Mouse (Mus musculus) testis, adult 2 months (tissue): ENCODE data around the gene Gba. TPM values are rescaled to one million over a fixed set of nuclear protein-coding genes. Genes with fewer than 3 reads are reported as not detected.

Experiments used
- H3K27ac ChIP-seq: fragments of 200-500 bp; 2 replicates; pipeline ENCODE4 v1.5.1; 2012; ENCODE audit warnings: low read depth, low read length; ENCODE audit not compliant: control insufficient read depth, insufficient read depth
- H3K27me3 ChIP-seq: fragments of 200-500 bp; 2 replicates; pipeline ENCODE4 v1.6.1; 2012; ENCODE audit warnings: mild to moderate bottlenecking, low read length, moderate library complexity; ENCODE audit not compliant: control insufficient read depth, insufficient read depth
- H3K36me3 ChIP-seq: fragments of 200-500 bp; 2 replicates; pipeline ENCODE4 v1.6.1; 2012; ENCODE audit warnings: mild to moderate bottlenecking, low read length; ENCODE audit not compliant: control insufficient read depth, insufficient read depth
- H3K4me1 ChIP-seq: fragments of 200-500 bp; 2 replicates; pipeline ENCODE4 v1.6.1; 2012; ENCODE audit warnings: low read length; ENCODE audit not compliant: control insufficient read depth, insufficient read depth
- H3K4me3 ChIP-seq: fragments of 200-500 bp; 2 replicates; pipeline ENCODE4 v1.5.1; 2012; ENCODE audit warnings: low read depth, mild to moderate bottlenecking, low read length, moderate library complexity, mixed read lengths; ENCODE audit not compliant: control insufficient read depth
- CTCF ChIP-seq: fragments of 200-500 bp; IDR thresholded peaks from 2 replicates; pipeline ENCODE4 v1.5.1; 2012; ENCODE audit warnings: low read depth, mild to moderate bottlenecking, inconsistent platforms, low read length, moderate library complexity; ENCODE audit not compliant: control insufficient read depth, insufficient read depth, insufficient replicate concordance
- POLR2A ChIP-seq: fragments of 200-500 bp; IDR thresholded peaks from 2 replicates; pipeline ENCODE4 v1.6.1; 2012; ENCODE audit warnings: low read depth, mild to moderate bottlenecking, inconsistent platforms, low read length, moderate library complexity; ENCODE audit not compliant: control insufficient read depth
- polyA plus RNA-seq: library from polyadenylated mRNA; depleted of rRNA; stranded (reverse); fragments of >200 nt; gene quantifications from 2 replicates; pipeline ENCODE4 v1.2.3, GENCODE M21; 2012

Gba gene
- polyA plus RNA-seq, 1 experiment: 19.9 TPM

DNA sequence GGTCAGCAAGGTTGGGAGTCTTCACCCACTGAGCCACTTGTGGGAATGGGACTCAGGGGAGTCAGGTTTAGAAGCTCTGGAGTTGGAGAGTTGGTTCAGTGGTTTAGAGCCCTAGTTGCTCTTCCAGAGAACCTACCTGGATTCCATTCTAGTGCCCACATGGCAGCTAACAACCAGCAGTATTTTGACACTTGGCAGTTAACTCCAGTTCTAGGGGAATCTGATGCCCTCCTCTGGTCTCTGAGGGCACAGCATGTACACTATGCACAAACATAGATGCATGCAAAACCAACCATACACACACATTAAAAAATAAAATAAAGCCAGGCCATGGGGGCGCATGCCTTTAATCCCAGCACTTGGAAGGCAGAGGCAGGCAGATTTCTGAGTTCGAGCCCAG lies 8.9 kb upstream of the Gba start:
- Histone ChIP-seq H3K36me3 (no peaks in the 10 kb centered on the region), H3K27me3 (no peaks in the 10 kb centered on the region), H3K4me1 (peaks cover 7% of the 10 kb centered on the region), H3K4me3 (no peak overlapping the region), H3K27ac (no peak overlapping the region)
- TF ChIP-seq CTCF: no peak
- no peak for TF ChIP-seq POLR2A

DNA sequence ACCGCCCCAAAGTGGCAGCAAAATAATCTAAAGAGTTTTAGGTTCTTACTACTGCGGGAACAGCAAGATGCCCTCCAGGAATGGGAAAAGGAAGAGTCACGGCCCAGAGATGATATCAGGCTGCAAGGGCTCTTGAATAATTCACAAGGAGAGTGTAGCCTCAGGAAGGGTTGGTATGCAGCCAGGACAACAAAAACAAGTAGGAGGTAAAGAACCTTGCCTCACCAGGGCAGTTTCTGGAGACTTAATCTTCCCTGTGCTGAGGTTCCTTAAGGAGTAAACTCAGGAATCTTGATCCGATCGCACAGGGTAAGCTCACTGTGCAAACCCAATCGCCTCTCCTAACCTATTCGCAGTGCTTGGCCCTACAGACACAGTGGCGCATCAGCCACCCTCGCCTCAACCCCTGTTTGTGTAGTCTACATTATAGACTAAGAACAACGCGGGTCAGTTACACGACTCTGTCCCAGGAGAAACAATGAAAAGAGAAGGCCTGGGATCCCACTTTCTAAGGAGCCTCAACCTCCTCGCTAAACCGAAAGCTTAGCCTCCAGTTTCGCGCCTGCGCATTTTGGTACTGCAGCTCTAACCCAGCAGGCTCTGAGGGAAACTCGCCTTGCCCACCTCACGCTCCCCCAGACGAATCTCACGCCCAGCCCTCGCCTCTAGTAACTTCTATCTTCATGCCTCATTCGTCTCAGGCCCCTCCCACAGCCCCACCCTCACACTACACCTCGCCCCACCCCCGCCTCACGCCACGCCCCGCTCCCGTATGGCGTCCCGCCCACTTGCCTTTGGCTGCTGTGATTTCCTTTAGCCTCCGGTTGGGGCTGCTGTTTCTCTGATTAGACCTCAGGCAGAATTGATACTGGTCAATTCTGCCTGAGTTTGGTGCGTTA lies 6.5 kb upstream of the Gba start:
- H3K4me1 ChIP-seq: peaks cover 7% of the 10 kb centered on the region
- no peaks in the 10 kb centered on the region for H3K27me3 ChIP-seq
- peak overlapping the region; percentile 34 for H3K4me3 ChIP-seq
- TF ChIP-seq POLR2A (peak; percentile 61), CTCF (peak; percentile 39; the same call in 1 of the 2 replicates)
- H3K36me3 ChIP-seq: no peaks in the 10 kb centered on the region
- peak overlapping the region; percentile 24 for H3K27ac ChIP-seq

DNA sequence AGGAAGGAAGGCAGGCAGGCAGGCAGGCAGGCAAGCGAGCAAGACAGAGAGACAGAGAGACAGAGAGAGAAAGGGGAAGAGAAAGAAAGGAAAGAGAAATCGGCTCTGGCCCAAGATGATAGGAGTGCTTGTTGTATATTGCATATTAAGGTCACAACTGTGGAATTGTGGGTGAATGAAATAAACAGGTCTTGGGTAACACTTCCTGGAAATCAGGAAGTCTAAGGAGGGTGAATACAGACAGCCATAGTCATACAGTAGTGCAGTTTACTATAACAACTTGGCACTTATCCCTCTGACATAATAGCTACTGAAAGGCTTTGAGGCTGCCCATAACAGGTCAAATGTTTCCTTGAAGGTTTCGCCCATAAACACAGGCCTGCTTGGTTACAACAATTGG lies 2.9 kb upstream of the Gba start:
- Histone ChIP-seq H3K4me3 (no peak overlapping the region), H3K4me1 (peaks cover 7% of the 10 kb centered on the region), H3K36me3 (no peaks in the 10 kb centered on the region), H3K27me3 (no peaks in the 10 kb centered on the region), H3K27ac (no peak overlapping the region)
- TF ChIP-seq CTCF (no peak), POLR2A (no peak)

DNA sequence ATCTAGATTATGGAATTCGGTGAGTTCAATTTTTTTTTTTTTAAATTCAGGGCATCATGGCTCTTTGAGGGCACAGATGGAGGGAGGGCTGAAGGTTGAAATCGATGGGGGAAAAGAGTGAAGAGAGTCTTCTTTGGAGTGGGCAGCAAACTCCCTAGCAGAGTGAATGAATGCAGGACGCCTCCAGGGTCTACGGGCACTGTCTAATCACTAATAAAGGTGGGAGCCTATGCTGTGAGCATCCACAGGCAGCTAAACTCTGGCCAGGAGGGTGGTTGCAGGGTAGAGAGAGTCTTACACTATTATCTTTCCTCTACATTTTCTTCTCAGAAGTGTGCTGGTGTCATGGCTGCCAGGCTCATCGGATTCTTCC lies 400 bp downstream of the Gba start:
- Histone ChIP-seq H3K36me3 (no peaks in the 10 kb centered on the region; the same call in 1 of the 2 replicates), H3K27me3 (no peaks in the 10 kb centered on the region), H3K27ac (peak overlapping the region; percentile 45; the same call in 1 of the 2 replicates), H3K4me3 (peak overlapping the region; percentile 80), H3K4me1 (no peaks in the 10 kb centered on the region)
- TF ChIP-seq POLR2A (no peak), CTCF (no peak)

DNA sequence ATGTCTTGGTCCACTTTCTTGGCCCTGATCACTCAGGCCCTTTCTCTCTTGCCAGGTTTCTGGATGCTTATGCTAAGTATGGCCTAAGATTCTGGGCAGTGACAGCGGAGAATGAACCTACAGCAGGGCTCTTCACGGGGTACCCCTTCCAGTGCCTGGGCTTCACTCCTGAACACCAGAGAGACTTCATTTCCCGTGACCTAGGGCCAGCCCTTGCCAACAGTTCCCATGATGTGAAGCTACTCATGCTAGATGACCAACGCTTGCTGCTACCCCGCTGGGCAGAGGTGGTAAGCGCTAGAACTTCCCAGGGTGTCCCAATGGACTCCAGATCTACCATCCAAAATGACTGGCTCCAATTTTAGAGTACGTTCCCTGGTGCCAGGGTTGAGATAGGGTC lies 3.4 kb downstream of the Gba start:
- Histone ChIP-seq H3K27me3 (no peaks in the 10 kb centered on the region), H3K36me3 (no peaks in the 10 kb centered on the region; the same call in none of the 2 replicates), H3K4me1 (no peaks in the 10 kb centered on the region; the same call in 1 of the 2 replicates), H3K4me3 (no peak overlapping the region), H3K27ac (no peak overlapping the region)
- TF ChIP-seq CTCF: no peak
- no peak for TF ChIP-seq POLR2A

DNA sequence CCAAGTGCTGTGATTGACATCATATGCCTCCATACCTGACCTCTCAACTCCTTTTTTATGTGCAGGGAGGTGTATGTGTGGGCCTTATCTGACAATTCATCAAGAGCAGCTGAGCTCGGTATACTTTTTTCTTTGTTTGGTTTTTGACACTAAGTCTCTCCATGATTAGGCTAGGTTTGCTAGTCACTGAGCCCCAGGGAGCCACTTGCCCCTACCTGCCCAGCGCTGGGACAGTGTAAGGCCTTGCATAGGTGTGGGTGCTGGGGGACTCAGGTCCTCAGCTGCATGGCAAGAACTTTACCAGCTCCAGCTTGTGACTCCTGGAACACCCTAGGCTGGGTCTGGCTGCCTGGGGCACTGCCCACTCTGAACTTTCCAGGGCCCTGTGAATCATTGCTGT lies 4.0 kb downstream of the Gba start:
- H3K27me3 ChIP-seq: no peaks in the 10 kb centered on the region
- H3K4me1 ChIP-seq: no peaks in the 10 kb centered on the region; the same call in 1 of the 2 replicates
- H3K27ac ChIP-seq: no peak overlapping the region
- no peak overlapping the region for H3K4me3 ChIP-seq
- no peaks in the 10 kb centered on the region; the same call in none of the 2 replicates for H3K36me3 ChIP-seq
- TF ChIP-seq POLR2A (no peak), CTCF (no peak)

DNA sequence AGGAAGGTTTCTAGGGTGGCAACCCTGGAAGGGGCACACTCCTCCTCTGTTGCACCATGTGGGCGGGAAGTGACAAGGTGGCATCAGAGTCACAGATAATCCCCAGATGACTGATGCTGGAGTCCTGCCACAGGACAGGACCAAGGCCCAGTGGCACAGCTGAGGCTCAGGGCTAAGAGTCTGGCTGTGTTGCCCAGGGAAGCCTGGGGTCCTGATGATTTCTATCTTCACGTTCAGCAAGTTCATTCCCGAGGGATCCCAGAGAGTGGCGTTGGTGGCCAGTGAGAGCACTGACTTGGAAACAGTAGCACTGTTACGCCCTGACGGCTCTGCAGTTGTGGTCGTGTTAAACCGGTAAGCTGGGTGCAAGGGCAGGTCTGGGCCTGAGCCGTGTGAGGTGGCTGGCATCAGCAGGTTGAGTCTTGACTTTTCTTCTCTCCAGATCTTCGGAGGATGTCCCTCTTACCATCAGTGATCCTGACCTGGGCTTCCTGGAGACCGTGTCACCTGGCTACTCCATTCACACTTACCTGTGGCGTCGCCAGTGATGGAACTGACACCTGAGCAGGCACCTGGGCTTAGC lies 5.4 kb downstream of the Gba start:
- Histone ChIP-seq H3K27ac (no peak overlapping the region), H3K4me1 (no peaks in the 10 kb centered on the region; the same call in 1 of the 2 replicates), H3K27me3 (no peaks in the 10 kb centered on the region), H3K36me3 (no peaks in the 10 kb centered on the region; the same call in none of the 2 replicates), H3K4me3 (no peak overlapping the region)
- TF ChIP-seq CTCF (no peak), POLR2A (no peak)
